Mouse (Mus musculus): ENCODE results near the gene Trcg1.

DNA sequence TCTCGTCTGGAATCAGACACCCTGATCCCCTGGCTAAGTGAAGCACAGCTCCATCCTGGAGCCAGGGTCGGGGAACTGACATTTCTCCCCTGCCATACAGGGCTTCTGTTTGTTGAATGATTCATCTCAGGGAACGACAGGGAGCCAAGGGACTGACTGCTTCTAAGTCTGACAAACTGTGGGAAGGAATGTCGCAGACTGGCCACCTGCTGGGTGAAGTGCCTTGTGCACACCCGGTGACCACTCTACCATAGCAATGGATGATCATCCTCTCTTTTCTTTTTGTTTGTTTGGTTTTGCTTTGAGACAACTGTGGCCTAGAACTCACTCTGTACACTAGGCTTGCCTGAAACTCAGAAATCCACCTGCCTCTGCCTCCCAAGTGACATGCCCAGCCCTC is 6.6 kb downstream of the Trcg1 start:
- no peak for TF ChIP-seq TAL1 (IDR thresholded peaks at IDR 0.05; ENCODE audit: low read length)
- no peak for TF ChIP-seq GATA1 (IDR thresholded peaks at IDR 0.05; ENCODE audit: low read length)
